Mouse (Mus musculus): Measurements from ENCODE around the gene Zrsr1.

- TF ChIP-seq CTCF (IDR thresholded peaks at IDR 0.05; ENCODE audit: control insufficient read depth, insufficient read depth, insufficient replicate concordance, low read depth, low read length) (no peak), POLR2A (IDR thresholded peaks at IDR 0.05; ENCODE audit: control insufficient read depth, low read depth, low read length) (no peak)
These were observed 6.4 kb downstream of the Zrsr1 start for GRCm38 (mm10) chr11:22978215-22978614.
